Mouse (Mus musculus) cerebellum, adult 2 months (tissue): ENCODE results near the gene Cct8l1. TPM values are rescaled to one million over a fixed set of nuclear protein-coding genes. Genes with fewer than 3 reads are reported as not detected.

Experiments used
- DNase-seq, 2 experiments: peaks; one replicate each; pipeline ENCODE4 v3.0.0; 2021
- H3K27ac ChIP-seq: fragments of 200-500 bp; 2 replicates; pipeline ENCODE4 v1.5.1; 2012; ENCODE audit warnings: low read length, control low read depth, inconsistent platforms; ENCODE audit not compliant: insufficient read depth
- H3K27me3 ChIP-seq: fragments of 200-500 bp; 2 replicates; pipeline ENCODE4 v1.6.1; 2012; ENCODE audit warnings: inconsistent platforms, mild to moderate bottlenecking, low read length, moderate library complexity; ENCODE audit not compliant: control insufficient read depth, insufficient read depth
- H3K4me1 ChIP-seq: fragments of 200-500 bp; 2 replicates; pipeline ENCODE4 v1.6.1; 2011; ENCODE audit warnings: low read length; ENCODE audit not compliant: control insufficient read depth, insufficient read depth
- H3K4me3 ChIP-seq: fragments of 200-500 bp; replicated peaks from 2 replicates; pipeline ENCODE3; 2011; ENCODE audit warnings: mild to moderate bottlenecking, low read depth, low read length, control low read depth; ENCODE audit not compliant: insufficient read depth
- CTCF ChIP-seq: fragments of 200-500 bp; IDR thresholded peaks from 2 replicates; pipeline ENCODE4 v1.5.1; 2011; ENCODE audit warnings: low read depth, mild to moderate bottlenecking, control low read depth, low read length, moderate library complexity, borderline replicate concordance; ENCODE audit not compliant: insufficient read depth
- POLR2A ChIP-seq: fragments of 200-500 bp; IDR thresholded peaks from 2 replicates; pipeline ENCODE4 v1.6.1; 2011; ENCODE audit warnings: low read length, control low read depth, borderline replicate concordance; ENCODE audit not compliant: insufficient read depth
- WGBS: fragments of 180-500 bp; shearing (Covaris S2); methylation state at CpG from one replicate; pipeline ENCODE4 v1.1.7; 2018; 5-methylcytosine and 5-hydroxymethylcytosine counted together
- polyA plus RNA-seq: library from polyadenylated mRNA; depleted of rRNA; stranded (reverse); fragments of >200 nt; gene quantifications from 2 replicates; pipeline ENCODE4 v1.2.3, GENCODE M21; 2012; rRNA removed

The Cct8l1 gene
- polyA plus RNA-seq, 1 experiment, result 0.13 TPM

- DNase-seq, result no peak
- TF ChIP-seq POLR2A (no peak), CTCF (no peak)
- Histone ChIP-seq H3K27ac (no peak overlapping the region), H3K4me3 (no peak overlapping the region), H3K4me1 (no peaks in the 10 kb centered on the region; the same call in 1 of the 2 replicates), H3K27me3 (no peaks in the 10 kb centered on the region)
- 42% methylated on average over 5 of the region's 5 CpGs for WGBS
These were observed 28.7 kb downstream of the Cct8l1 start for GRCm38 (mm10) chr5:25544566-25544965.

GRCm38 (mm10) chr5:25546912-25547311, 31.0 kb downstream of the Cct8l1 start:
- Histone ChIP-seq H3K27me3 (no peaks in the 10 kb centered on the region), H3K4me3 (no peak overlapping the region), H3K27ac (no peak overlapping the region), H3K4me1 (no peaks in the 10 kb centered on the region; the same call in 1 of the 2 replicates)
- DNase-seq, result no peak
- 97% methylated on average over 2 of the region's 2 CpGs for WGBS
- TF ChIP-seq POLR2A, result no peak

GRCm38 (mm10) chr5:25550912-25551311, 35.0 kb downstream of the Cct8l1 start:
- TF ChIP-seq CTCF, result no peak
- no peak for TF ChIP-seq POLR2A
- H3K4me1 ChIP-seq, result no peaks in the 10 kb centered on the region
- no peaks in the 10 kb centered on the region for H3K27me3 ChIP-seq
- H3K27ac ChIP-seq, result no peak overlapping the region
- 90% methylated on average over 1 of the region's 1 CpGs for WGBS
- DNase-seq, result no peak
- no peak overlapping the region for H3K4me3 ChIP-seq

GRCm38 (mm10) chr5:25554210-25554609, 38.3 kb downstream of the Cct8l1 start:
- Histone ChIP-seq H3K4me3 (no peak overlapping the region), H3K27ac (no peak overlapping the region), H3K27me3 (no peaks in the 10 kb centered on the region), H3K4me1 (no peaks in the 10 kb centered on the region)
- TF ChIP-seq CTCF (no peak), POLR2A (no peak)
- DNase-seq, result no peak
- 95% methylated on average over 1 of the region's 1 CpGs for WGBS

GRCm38 (mm10) chr5:25554689-25555088, 38.8 kb downstream of the Cct8l1 start:
- 47% methylated on average over 1 of the region's 1 CpGs for WGBS
- Histone ChIP-seq H3K4me3 (no peak overlapping the region), H3K4me1 (no peaks in the 10 kb centered on the region), H3K27ac (no peak overlapping the region), H3K27me3 (no peaks in the 10 kb centered on the region)
- DNase-seq, result no peak
- TF ChIP-seq CTCF (no peak), POLR2A (no peak)

- TF ChIP-seq CTCF (no peak), POLR2A (no peak)
- WGBS, result 76% methylated on average over 5 of the region's 5 CpGs
- H3K4me1 ChIP-seq, result no peaks in the 10 kb centered on the region
- DNase-seq, result no peak
- no peaks in the 10 kb centered on the region for H3K27me3 ChIP-seq
- H3K27ac ChIP-seq, result no peak overlapping the region
- H3K4me3 ChIP-seq, result no peak overlapping the region
These were observed 39.8 kb downstream of the Cct8l1 start for GRCm38 (mm10) chr5:25555684-25556083.

GRCm38 (mm10) chr5:25556363-25556762, 40.5 kb downstream of the Cct8l1 start:
- 82% methylated on average over 5 of the region's 5 CpGs for WGBS
- DNase-seq, result no peak
- no peaks in the 10 kb centered on the region for H3K27me3 ChIP-seq
- no peak for TF ChIP-seq CTCF
- TF ChIP-seq POLR2A, result no peak
- H3K27ac ChIP-seq, result no peak overlapping the region
- H3K4me3 ChIP-seq, result no peak overlapping the region
- no peaks in the 10 kb centered on the region for H3K4me1 ChIP-seq

Other genes starting within 250 kb of the Cct8l1 start
- gene Kmt2c, start 17.3 kb upstream of the Cct8l1 start, polyA plus RNA-seq, result 56.3 and 60.0 TPM in 2 replicates
- gene Xrcc2, start 189.8 kb downstream of the Cct8l1 start, polyA plus RNA-seq, result 9.6 and 10.4 TPM in 2 replicates
- gene Actr3b, start 243.9 kb downstream of the Cct8l1 start, polyA plus RNA-seq, result 55.0 and 55.1 TPM in 2 replicates